Mouse (Mus musculus): ENCODE data around the gene Gsk3a. TPM values are rescaled to one million over a fixed set of nuclear protein-coding genes. Genes with fewer than 3 reads are reported as not detected.

Gene Gsk3a
- total RNA-seq, 1 experiment, result 38.2 TPM

DNA sequence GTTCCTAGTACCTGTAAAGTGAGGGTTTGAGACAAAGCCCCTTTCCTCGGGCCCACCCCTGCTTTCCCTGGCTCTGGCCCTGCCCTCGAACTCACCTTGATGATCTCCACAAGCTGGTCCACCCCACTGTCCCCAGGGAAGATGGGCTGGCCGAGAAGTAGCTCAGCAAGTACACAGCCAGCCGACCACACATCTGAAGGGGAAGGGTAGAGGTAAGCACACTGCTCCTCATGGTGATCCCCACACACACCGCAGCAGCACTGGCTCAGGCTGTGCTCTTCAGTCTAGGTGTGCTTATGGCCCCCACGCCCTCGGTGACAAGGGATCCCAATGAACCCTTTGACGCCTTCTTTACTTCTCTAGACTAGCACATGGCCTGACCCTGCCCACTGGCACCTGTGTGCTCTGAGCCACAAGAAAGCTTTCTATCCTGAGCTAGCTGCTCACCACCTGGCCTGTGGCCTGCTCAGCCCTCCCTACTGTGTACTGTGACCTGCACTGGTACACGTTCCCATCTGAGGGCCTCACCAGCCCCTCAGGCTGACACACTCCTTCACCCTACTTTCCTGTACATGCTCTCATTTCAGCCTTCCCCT, 6.9 kb downstream of the Gsk3a start:
- Histone ChIP-seq H3K4me1 (ENCODE audit: control insufficient read depth in 2 of 2, insufficient read depth in 2 of 2, low read length in 2 of 2, poor library complexity in 1 of 2) (peaks cover 0 to 2% of the 10 kb centered on the region in 2 experiments; a peak in 2 of 4 replicates), H3K9me3 (ENCODE audit: control insufficient read depth, insufficient read depth, low read depth, low read length) (no peaks in the 10 kb centered on the region), H3K4me3 (ENCODE audit: insufficient read depth in 1 of 2, low read depth in 1 of 2, low read length in 2 of 2, poor library complexity in 1 of 2, severe bottlenecking in 1 of 2) (no peak overlapping the region), H3K9ac (ENCODE audit: insufficient read depth, low read depth, low read length, poor library complexity, severe bottlenecking) (no peak overlapping the region), H3K27ac (ENCODE audit: insufficient read depth, low read depth, low read length, poor library complexity, severe bottlenecking) (no peak overlapping the region), H3K36me3 (ENCODE audit: control insufficient read depth, insufficient read depth, low read length, poor library complexity, severe bottlenecking) (peaks cover 75% of the 10 kb centered on the region)
- in situ Hi-C loops (cut with MboI; ENCODE audit: low sequenced_read_pairs in 2 of 2, unreplicated experiment in 2 of 2), result no loop called here
- DNase-seq (ENCODE audit: low read depth, low spot score), result no peak
- TF ChIP-seq ZC3H11A (IDR thresholded peaks at IDR 0.05; ENCODE audit: borderline replicate concordance, low read depth, low read length) (no peak), MAFK (IDR thresholded peaks at IDR 0.05; ENCODE audit: insufficient read depth, low read depth, low read length) (no peak), CHD2 (IDR thresholded peaks at IDR 0.05; ENCODE audit: low read depth, low read length) (no peak), HCFC1 (IDR thresholded peaks at IDR 0.05; ENCODE audit: borderline replicate concordance, insufficient read depth, low read length) (no peak), ZNF384 (IDR thresholded peaks at IDR 0.05; ENCODE audit: low read depth, low read length) (no peak)

DNA sequence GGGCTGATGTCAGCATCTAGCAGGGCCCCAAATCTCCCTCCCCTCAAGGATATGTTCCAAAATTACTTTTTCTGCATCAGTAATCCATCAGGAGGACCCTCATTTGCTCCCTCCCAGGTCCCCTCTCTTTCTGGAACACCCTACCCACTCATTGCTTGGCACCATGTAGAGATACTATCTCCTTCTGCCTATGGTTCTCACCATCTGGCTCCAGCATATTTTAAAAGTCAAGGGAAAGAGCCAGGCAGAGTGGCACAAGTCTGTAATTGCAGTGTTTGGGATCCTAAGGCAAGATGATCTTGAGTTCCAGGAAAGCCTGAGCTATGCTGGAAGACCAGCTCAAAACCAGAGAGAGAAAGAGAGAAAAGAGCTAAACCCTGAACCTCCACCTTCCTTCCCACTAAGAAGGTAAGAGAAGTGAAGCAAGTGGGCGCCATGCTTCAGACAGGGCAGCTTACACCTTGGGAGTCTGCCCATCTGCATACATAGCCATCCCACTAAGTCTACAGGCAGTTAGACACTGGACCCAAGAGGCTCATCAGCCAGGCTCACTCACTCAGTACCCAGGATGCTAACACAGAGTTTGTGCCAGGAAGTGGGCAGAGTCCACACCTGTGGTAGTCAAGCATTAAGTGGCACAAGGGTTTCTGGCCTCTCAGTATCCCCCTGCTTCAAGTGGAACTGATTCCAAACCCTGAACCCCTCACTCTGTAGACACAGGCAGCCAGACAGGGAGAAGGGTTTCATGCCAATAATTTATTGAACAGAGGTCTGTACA, 9.9 kb downstream of the Gsk3a start:
- Histone ChIP-seq H3K36me3 (ENCODE audit: control insufficient read depth, insufficient read depth, low read length, poor library complexity, severe bottlenecking) (peaks cover 72% of the 10 kb centered on the region), H3K9ac (ENCODE audit: insufficient read depth, low read depth, low read length, poor library complexity, severe bottlenecking) (no peak overlapping the region), H3K4me3 (ENCODE audit: insufficient read depth in 1 of 2, low read depth in 1 of 2, low read length in 2 of 2, poor library complexity in 1 of 2, severe bottlenecking in 1 of 2) (no peak overlapping the region), H3K4me1 (ENCODE audit: control insufficient read depth in 2 of 2, insufficient read depth in 2 of 2, low read length in 2 of 2, poor library complexity in 1 of 2) (peaks cover 0 to 10% of the 10 kb centered on the region in 2 experiments; a peak in 2 of 4 replicates), H3K9me3 (ENCODE audit: control insufficient read depth, insufficient read depth, low read depth, low read length) (no peaks in the 10 kb centered on the region), H3K27ac (ENCODE audit: insufficient read depth, low read depth, low read length, poor library complexity, severe bottlenecking) (no peak overlapping the region)
- no peak for TF ChIP-seq ZC3H11A (IDR thresholded peaks at IDR 0.05; ENCODE audit: borderline replicate concordance, low read depth, low read length)
- TF ChIP-seq CHD2 (IDR thresholded peaks at IDR 0.05; ENCODE audit: low read depth, low read length), result no peak
- TF ChIP-seq MAFK (IDR thresholded peaks at IDR 0.05; ENCODE audit: insufficient read depth, low read depth, low read length), result no peak
- no peak for TF ChIP-seq HCFC1 (IDR thresholded peaks at IDR 0.05; ENCODE audit: borderline replicate concordance, insufficient read depth, low read length)
- TF ChIP-seq ZNF384 (IDR thresholded peaks at IDR 0.05; ENCODE audit: low read depth, low read length), result no peak
- no peak for DNase-seq (ENCODE audit: low read depth, low spot score)
- in situ Hi-C loops (cut with MboI; ENCODE audit: low sequenced_read_pairs in 2 of 2, unreplicated experiment in 2 of 2), result no loop called here

DNA sequence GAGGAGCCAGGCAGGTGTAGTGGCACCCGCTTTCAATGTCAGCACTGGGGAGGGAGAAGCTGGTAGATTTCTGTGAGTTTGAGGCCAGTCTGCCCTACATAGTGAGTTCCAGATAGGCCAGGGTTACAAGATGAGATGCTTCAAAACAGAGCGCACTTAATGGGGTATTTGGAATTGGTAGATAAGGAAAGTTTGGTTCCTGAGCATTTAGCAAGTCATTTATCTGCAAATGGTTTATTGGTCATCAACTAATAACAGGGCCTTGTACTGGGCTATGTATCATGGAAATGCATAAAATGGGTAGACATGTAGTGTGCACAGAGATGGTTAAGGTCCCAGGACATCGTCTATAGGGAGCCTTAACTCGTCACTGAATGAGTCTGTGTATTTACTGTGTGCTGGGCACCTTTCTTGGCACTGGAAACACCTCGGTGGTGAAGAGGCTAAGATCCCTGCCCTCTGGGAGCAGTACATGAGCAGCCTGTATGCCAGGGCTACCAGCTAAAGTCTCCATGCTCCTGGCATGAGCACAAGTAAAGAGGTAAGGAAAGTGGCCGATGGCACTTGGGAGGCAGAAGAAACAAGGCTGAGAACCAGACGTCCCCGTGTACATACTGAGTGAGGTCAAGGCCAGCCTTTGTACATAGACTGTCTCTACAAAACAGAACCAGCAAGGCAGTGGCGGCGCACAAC, 15.2 kb downstream of the Gsk3a start:
- peak overlapping the region; percentile 82; the same call in 1 of the 2 replicates for H3K9ac ChIP-seq (ENCODE audit: insufficient read depth, low read depth, low read length, poor library complexity, severe bottlenecking)
- H3K27ac ChIP-seq (ENCODE audit: insufficient read depth, low read depth, low read length, poor library complexity, severe bottlenecking), result no peak overlapping the region
- H3K9me3 ChIP-seq (ENCODE audit: control insufficient read depth, insufficient read depth, low read depth, low read length), result no peaks in the 10 kb centered on the region
- DNase-seq (ENCODE audit: low read depth, low spot score), result no peak
- peaks cover under 1 to 19% of the 10 kb centered on the region in 2 experiments; a peak in 2 of 4 replicates for H3K4me1 ChIP-seq (ENCODE audit: control insufficient read depth in 2 of 2, insufficient read depth in 2 of 2, low read length in 2 of 2, poor library complexity in 1 of 2)
- in situ Hi-C loops (cut with MboI; ENCODE audit: low sequenced_read_pairs in 2 of 2, unreplicated experiment in 2 of 2), result no loop called here
- peaks cover 34% of the 10 kb centered on the region for H3K36me3 ChIP-seq (ENCODE audit: control insufficient read depth, insufficient read depth, low read length, poor library complexity, severe bottlenecking)
- no peak for TF ChIP-seq ZC3H11A (IDR thresholded peaks at IDR 0.05; ENCODE audit: borderline replicate concordance, low read depth, low read length)
- no peak for TF ChIP-seq MAFK (IDR thresholded peaks at IDR 0.05; ENCODE audit: insufficient read depth, low read depth, low read length)
- no peak for TF ChIP-seq CHD2 (IDR thresholded peaks at IDR 0.05; ENCODE audit: low read depth, low read length)
- TF ChIP-seq HCFC1 (IDR thresholded peaks at IDR 0.05; ENCODE audit: borderline replicate concordance, insufficient read depth, low read length), result no peak
- TF ChIP-seq ZNF384 (IDR thresholded peaks at IDR 0.05; ENCODE audit: low read depth, low read length), result no peak
- H3K4me3 ChIP-seq (ENCODE audit: insufficient read depth in 1 of 2, low read depth in 1 of 2, low read length in 2 of 2, poor library complexity in 1 of 2, severe bottlenecking in 1 of 2), result peak overlapping the region in 1 of 2 experiments; percentile 83; a peak in 1 of 4 replicates

DNA sequence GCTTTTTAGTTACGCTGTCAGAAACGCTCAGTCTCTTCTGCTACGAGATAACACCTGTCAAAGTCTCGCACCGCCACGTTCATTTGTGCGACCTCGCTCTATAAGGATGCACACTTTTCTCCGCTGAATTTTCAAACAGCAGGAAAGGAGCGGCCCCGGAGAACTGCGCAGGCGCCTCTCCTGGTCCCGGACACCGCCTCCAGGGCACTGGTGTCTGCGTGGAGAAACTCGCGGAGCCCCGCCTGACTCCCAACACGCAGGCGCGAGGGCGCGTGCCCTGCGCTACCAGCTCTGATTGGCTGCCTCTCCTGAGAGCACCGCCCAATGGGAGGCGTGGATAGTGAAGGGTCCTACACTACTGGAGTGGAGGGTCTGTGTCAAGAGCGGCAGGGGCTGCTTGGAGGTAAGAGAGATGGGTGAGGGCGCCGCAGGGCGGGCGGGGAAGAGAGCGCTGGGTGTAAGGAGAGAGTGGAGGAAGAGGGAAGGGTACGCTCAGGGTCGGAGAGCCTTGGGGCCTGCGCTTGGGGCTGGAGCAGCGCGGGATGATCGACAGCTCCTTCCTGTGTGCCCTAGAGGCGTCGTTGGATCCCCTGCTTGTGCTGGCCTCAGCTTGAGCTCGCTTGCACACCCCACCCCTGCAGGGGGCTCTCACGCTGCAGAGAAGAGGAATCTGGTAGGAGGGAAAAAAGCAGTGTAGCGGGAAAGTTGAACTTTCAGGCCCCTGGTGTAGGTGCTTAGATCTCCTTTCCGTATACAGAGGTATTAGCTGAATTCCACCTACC, 16.4 kb downstream of the Gsk3a start, which contains the start of gene Zfp526:
Gene Zfp526 (plus strand): TSS at position 324 of the 782 bp plus-strand sequence.
- Histone ChIP-seq H3K4me1 (ENCODE audit: control insufficient read depth in 2 of 2, insufficient read depth in 2 of 2, low read length in 2 of 2, poor library complexity in 1 of 2) (peaks cover 2 to 20% of the 10 kb centered on the region in 2 experiments; a peak in 2 of 4 replicates), H3K4me3 (ENCODE audit: insufficient read depth in 1 of 2, low read depth in 1 of 2, low read length in 2 of 2, poor library complexity in 1 of 2, severe bottlenecking in 1 of 2) (peak within 1 kb of the TSS; percentile 81 to 83), H3K27ac (ENCODE audit: insufficient read depth, low read depth, low read length, poor library complexity, severe bottlenecking) (no peak within 1 kb of the TSS), H3K9me3 (ENCODE audit: control insufficient read depth, insufficient read depth, low read depth, low read length) (no peaks in the 10 kb centered on the region), H3K9ac (ENCODE audit: insufficient read depth, low read depth, low read length, poor library complexity, severe bottlenecking) (peak within 1 kb of the TSS; percentile 82), H3K36me3 (ENCODE audit: control insufficient read depth, insufficient read depth, low read length, poor library complexity, severe bottlenecking) (peaks cover 27% of the 10 kb centered on the region)
- TF ChIP-seq ZC3H11A (IDR thresholded peaks at IDR 0.05; ENCODE audit: borderline replicate concordance, low read depth, low read length) (no peak), MAFK (IDR thresholded peaks at IDR 0.05; ENCODE audit: insufficient read depth, low read depth, low read length) (no peak), ZNF384 (IDR thresholded peaks at IDR 0.05; ENCODE audit: low read depth, low read length) (no peak), CHD2 (IDR thresholded peaks at IDR 0.05; ENCODE audit: low read depth, low read length) (peak; percentile 63), HCFC1 (IDR thresholded peaks at IDR 0.05; ENCODE audit: borderline replicate concordance, insufficient read depth, low read length) (peak; percentile 51; the same call in 1 of the 2 replicates)
- DNase-seq (ENCODE audit: low read depth, low spot score), result peak; percentile 96
- in situ Hi-C loops (cut with MboI; ENCODE audit: low sequenced_read_pairs in 2 of 2, unreplicated experiment in 2 of 2), result no loop called here

All from ES-E14 (cell line).